Mouse (Mus musculus): ENCODE results near the gene Osr1. TPM values are rescaled to one million over a fixed set of nuclear protein-coding genes. Genes with fewer than 3 reads are reported as not detected.

Osr1 gene
- polyA plus RNA-seq (2012; ENCODE audit: low replicate concordance) = not detected in 2 replicates

DNA sequence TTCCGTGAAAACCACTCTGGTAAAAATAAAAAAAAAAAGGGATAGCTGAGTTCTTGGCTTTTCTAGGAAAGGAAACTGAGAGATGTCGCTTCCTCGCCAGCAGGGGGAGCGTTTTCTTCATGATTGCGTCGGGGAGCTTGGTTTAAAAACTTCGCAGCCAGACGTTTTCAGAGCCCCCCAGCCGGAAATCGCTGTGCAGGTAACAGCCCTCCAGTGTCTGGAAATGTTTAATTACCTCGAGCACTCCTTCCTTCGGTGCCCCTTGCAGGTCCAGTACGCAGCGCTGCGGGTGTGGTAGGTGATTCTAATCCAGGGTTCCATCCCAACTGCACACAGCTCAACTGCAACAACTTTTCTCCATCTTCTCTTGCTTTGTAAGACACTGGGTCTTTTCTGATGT lies at the start of gene Osr1:
Osr1 (plus strand) TSS at position 146 of the 400 bp plus-strand sequence.

All from leukemia stem cell, adult 10-12 weeks (primary cell).